Mouse (Mus musculus) neural tube, embryonic 11.5 days (tissue): Measurements from ENCODE around the gene Gm20388. TPM values are rescaled to one million over a fixed set of nuclear protein-coding genes. Genes with fewer than 3 reads are reported as not detected.

Experiments
- ATAC-seq: fragments of 200-750 bp; cut with Nextera tagmentation; 2 replicates; pipeline ENCODE4 v1.8.0; 2017; ENCODE audit warnings: moderate number of reproducible peaks, mild to moderate bottlenecking, moderate TSS enrichment, moderate library complexity; ENCODE audit not compliant: insufficient read depth, low FRiP score, low TSS enrichment
- DNase-seq: peaks from one replicate; pipeline ENCODE4 v3.0.0-alpha.2; 2015; ENCODE audit warnings: low spot score
- H3K27ac ChIP-seq: fragments of 300-500 bp; sonication (generic); 2 replicates; pipeline ENCODE4 v1.5.1; 2014; ENCODE audit warnings: low read depth, mild to moderate bottlenecking, low read length
- H3K27me3 ChIP-seq: fragments of 300-500 bp; sonication (generic); 2 replicates; pipeline ENCODE4 v1.6.1; 2014; ENCODE audit warnings: mild to moderate bottlenecking, low read length, mixed read lengths; ENCODE audit not compliant: control insufficient read depth, insufficient read depth
- H3K36me3 ChIP-seq: fragments of 300-500 bp; sonication (generic); 2 replicates; pipeline ENCODE4 v1.6.1; 2014; ENCODE audit warnings: mild to moderate bottlenecking, low read length, moderate library complexity, mixed read lengths; ENCODE audit not compliant: control insufficient read depth, insufficient read depth
- H3K4me1 ChIP-seq: fragments of 300-500 bp; sonication (generic); 2 replicates; pipeline ENCODE4 v1.6.1; 2014; ENCODE audit warnings: low read length, mixed read lengths; ENCODE audit not compliant: control insufficient read depth, insufficient read depth
- H3K4me2 ChIP-seq: fragments of 300-500 bp; sonication (generic); 2 replicates; pipeline ENCODE4 v1.6.1; 2014; ENCODE audit warnings: low read depth, mild to moderate bottlenecking, moderate library complexity
- H3K4me3 ChIP-seq: fragments of 300-500 bp; sonication (generic); 2 replicates; pipeline ENCODE4 v1.5.1; 2014; ENCODE audit warnings: low read depth, low read length
- H3K9ac ChIP-seq: fragments of 300-500 bp; sonication (generic); 2 replicates; pipeline ENCODE4 v1.6.1; 2014; ENCODE audit warnings: mild to moderate bottlenecking, low read length
- H3K9me3 ChIP-seq: fragments of 300-500 bp; sonication (generic); 2 replicates; pipeline ENCODE4 v1.6.1; 2016; ENCODE audit warnings: low read length; ENCODE audit not compliant: control insufficient read depth
- WGBS: fragments of 180-500 bp; shearing (Covaris S2); extraction: QIAGEN DNeasy Blood & Tissue Kit; methylation state at CpG from one replicate; pipeline ENCODE4 v1.1.7; 2014; 5-methylcytosine and 5-hydroxymethylcytosine counted together
- polyA plus RNA-seq: library from polyadenylated mRNA; unstranded; fragments of >200 nt; fragmentation: Nextera tagmentation; extraction: Ambion mirVana; gene quantifications from 2 replicates; pipeline ENCODE4 v1.2.1, GENCODE M21; 2014

Gm20388 gene
- polyA plus RNA-seq, 1 experiment from 2014 or later = not detected

GRCm38 (mm10) chr8:122291549-122291948 is 2380.9 kb downstream of the Gm20388 start:
- Histone ChIP-seq H3K27ac (0 out of 2 replicates have a peak overlapping the region, but pooled peaks have one; percentile 10), H3K9ac (no peak overlapping the region), H3K27me3 (no peaks in the 10 kb centered on the region), H3K4me2 (no peak overlapping the region), H3K9me3 (no peaks in the 10 kb centered on the region), H3K4me3 (no peak overlapping the region), H3K36me3 (no peaks in the 10 kb centered on the region), H3K4me1 (peaks cover 11% of the 10 kb centered on the region; the same call in 1 of the 2 replicates)
- 53% methylated on average over 10 of the region's 10 CpGs for WGBS
- peak; percentile 58 for DNase-seq
- no peak for ATAC-seq

- WGBS = 80% methylated on average over 10 of the region's 10 CpGs
- Histone ChIP-seq H3K27ac (no peak overlapping the region), H3K27me3 (no peaks in the 10 kb centered on the region), H3K4me2 (no peak overlapping the region), H3K4me3 (no peak overlapping the region), H3K36me3 (no peaks in the 10 kb centered on the region), H3K9ac (no peak overlapping the region), H3K9me3 (no peaks in the 10 kb centered on the region), H3K4me1 (peaks cover 20% of the 10 kb centered on the region; the same call in 1 of the 2 replicates)
- DNase-seq = no peak
- ATAC-seq = no peak
Measured at GRCm38 (mm10) chr8:122293484-122293883, 2382.8 kb downstream of the Gm20388 start.

DNA sequence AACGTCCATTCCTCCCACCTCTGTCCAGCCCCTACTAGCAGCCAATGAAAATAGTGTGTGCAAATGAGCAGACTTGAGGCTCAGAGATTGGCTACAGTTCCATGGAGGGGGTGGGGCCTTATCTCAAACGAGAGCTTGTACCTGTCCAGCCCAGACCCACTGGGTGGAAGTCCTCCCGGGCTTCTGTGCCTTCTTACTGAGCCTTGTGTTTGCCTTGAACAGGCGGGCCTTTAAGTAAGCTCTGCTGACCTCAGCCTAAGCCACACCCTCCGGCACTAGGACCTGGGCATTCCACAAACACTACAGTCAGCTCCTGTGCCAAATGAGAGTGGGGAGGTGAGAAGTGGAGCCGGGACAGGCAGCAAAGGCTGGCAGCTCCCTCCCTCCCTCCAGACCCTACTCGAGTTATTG is 2383.6 kb downstream of the Gm20388 start:
- Histone ChIP-seq H3K9ac (no peak overlapping the region), H3K4me3 (no peak overlapping the region), H3K27me3 (no peaks in the 10 kb centered on the region), H3K27ac (no peak overlapping the region), H3K4me2 (no peak overlapping the region), H3K36me3 (no peaks in the 10 kb centered on the region), H3K9me3 (no peaks in the 10 kb centered on the region), H3K4me1 (peaks cover 22% of the 10 kb centered on the region; the same call in 1 of the 2 replicates)
- DNase-seq = peak; percentile 64
- WGBS = under 1% methylated on average over 7 of the region's 7 CpGs
- 0 out of 2 replicates have a peak, but pooled peaks have one; percentile 59 for ATAC-seq

GRCm38 (mm10) chr8:122295389-122295788 is 2384.7 kb downstream of the Gm20388 start:
- Histone ChIP-seq H3K4me3 (no peak overlapping the region), H3K27ac (no peak overlapping the region), H3K36me3 (no peaks in the 10 kb centered on the region), H3K4me2 (no peak overlapping the region), H3K9ac (no peak overlapping the region), H3K4me1 (peaks cover 22% of the 10 kb centered on the region; the same call in 1 of the 2 replicates), H3K27me3 (no peaks in the 10 kb centered on the region), H3K9me3 (no peaks in the 10 kb centered on the region)
- DNase-seq = no peak
- WGBS = 73% methylated on average over 9 of the region's 9 CpGs
- ATAC-seq = no peak

DNA sequence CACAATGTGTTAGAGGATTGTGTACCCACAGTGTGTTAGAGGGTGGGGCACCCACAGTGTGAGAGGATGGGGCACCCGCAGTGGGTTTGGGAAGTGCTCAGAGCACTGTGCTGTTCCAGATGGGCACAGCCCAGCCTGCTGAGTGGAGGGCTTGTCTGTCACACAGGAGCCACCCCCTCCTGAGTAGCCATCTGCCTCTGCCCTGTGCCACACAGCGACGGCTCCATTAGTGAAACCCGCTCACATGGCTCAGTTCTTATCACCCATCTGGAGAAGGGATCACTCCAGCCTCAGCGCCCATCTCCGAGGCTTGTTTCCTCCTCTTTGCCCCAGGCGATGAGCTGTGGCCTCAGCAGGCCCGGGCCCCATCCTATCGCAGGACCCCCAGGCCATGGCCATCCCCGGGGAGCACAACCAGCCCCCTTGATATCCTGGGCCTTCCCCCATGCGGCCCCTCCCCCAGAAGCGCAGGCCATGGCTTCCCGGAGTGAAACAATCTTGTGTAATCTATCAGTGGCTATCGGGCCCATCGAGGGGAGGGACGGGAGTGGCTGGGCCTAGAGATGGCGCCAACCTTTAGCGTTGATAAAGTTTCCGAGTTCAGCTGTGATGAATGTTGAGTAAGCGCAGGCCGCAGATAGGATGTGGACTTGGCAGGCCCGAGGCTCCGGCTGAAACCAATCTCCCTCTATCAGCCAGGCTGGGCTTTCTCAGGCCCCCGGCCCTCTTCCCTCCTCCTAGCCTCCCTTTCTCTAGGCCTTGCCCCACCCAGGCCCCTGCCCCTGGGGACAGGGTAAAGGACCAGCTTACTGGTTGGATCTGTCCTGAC is 2385.7 kb downstream of the Gm20388 start:
- no peaks in the 10 kb centered on the region for H3K36me3 ChIP-seq
- no peak overlapping the region for H3K4me3 ChIP-seq
- peaks cover 21% of the 10 kb centered on the region; the same call in 1 of the 2 replicates for H3K4me1 ChIP-seq
- no peak overlapping the region for H3K4me2 ChIP-seq
- ATAC-seq = no peak
- WGBS = 46% methylated on average over 24 of the region's 24 CpGs
- no peaks in the 10 kb centered on the region for H3K9me3 ChIP-seq
- no peaks in the 10 kb centered on the region for H3K27me3 ChIP-seq
- no peak overlapping the region for H3K27ac ChIP-seq
- peak overlapping the region; percentile 1; the same call in 1 of the 2 replicates for H3K9ac ChIP-seq
- DNase-seq = no peak

DNA sequence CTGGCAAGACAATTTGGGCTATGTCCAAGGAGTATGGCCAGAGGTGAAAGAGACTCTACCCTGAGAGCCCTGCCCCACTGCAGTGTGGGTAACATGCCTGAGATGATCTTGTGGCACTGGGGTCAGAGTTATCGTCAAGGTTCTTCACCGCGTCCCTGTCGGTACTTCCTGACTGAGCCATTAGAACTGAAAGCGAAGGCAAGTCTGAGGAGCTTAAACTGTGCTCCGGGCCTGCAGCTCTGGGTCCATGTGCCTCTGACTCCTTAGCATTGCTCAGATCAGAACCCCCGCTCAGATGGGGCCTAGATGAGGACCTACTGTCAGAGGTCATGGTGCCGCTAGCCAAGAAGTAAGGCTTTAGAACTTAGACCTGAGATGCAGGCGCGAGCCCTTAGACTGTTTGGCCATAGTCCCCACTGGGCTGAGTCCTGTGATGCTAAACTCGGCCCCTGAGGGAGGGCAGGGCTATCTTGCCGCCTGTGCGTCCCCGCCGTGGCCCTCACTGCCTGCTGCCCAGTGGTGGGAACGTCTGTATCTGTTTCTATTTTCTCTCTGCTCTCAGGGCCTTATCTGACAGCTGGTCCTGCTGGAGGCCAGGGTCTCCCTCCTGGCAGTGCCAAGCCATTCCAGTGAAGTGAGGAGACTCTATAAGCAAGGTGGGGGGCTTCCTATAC is 2389.1 kb downstream of the Gm20388 start:
- Histone ChIP-seq H3K36me3 (no peaks in the 10 kb centered on the region), H3K27ac (no peak overlapping the region)
- 63% methylated on average over 16 of the region's 16 CpGs for WGBS

GRCm38 (mm10) chr8:122301081-122301480 is 2390.4 kb downstream of the Gm20388 start:
- DNase-seq = no peak
- no peak for ATAC-seq
- Histone ChIP-seq H3K4me1 (0 out of 2 replicates have a peak, but pooled peaks cover 12% of the 10 kb centered on the region), H3K27ac (no peak overlapping the region), H3K9ac (no peak overlapping the region), H3K9me3 (no peaks in the 10 kb centered on the region), H3K27me3 (no peaks in the 10 kb centered on the region), H3K4me2 (no peak overlapping the region), H3K36me3 (no peaks in the 10 kb centered on the region), H3K4me3 (no peak overlapping the region)
- 78% methylated on average over 13 of the region's 13 CpGs for WGBS

More for the DNA sequence above, 2389.1 kb downstream of the Gm20388 start:
- no peak overlapping the region for H3K4me3 ChIP-seq
- H3K4me1 ChIP-seq = 0 out of 2 replicates have a peak, but pooled peaks cover 12% of the 10 kb centered on the region
- no peaks in the 10 kb centered on the region for H3K27me3 ChIP-seq
- H3K9me3 ChIP-seq = no peaks in the 10 kb centered on the region
- H3K4me2 ChIP-seq = no peak overlapping the region
- no peak for DNase-seq
- ATAC-seq = no peak
- no peak overlapping the region for H3K9ac ChIP-seq

- WGBS = 81% methylated on average over 5 of the region's 5 CpGs
- no peak for ATAC-seq
- H3K9ac ChIP-seq = no peak overlapping the region
- no peak for DNase-seq
- 0 out of 2 replicates have a peak, but pooled peaks cover 12% of the 10 kb centered on the region for H3K4me1 ChIP-seq
- no peak overlapping the region for H3K27ac ChIP-seq
- H3K27me3 ChIP-seq = no peaks in the 10 kb centered on the region
- no peaks in the 10 kb centered on the region for H3K9me3 ChIP-seq
- H3K4me2 ChIP-seq = no peak overlapping the region
- no peak overlapping the region for H3K4me3 ChIP-seq
- no peaks in the 10 kb centered on the region for H3K36me3 ChIP-seq
Measured at GRCm38 (mm10) chr8:122301866-122302265, 2391.2 kb downstream of the Gm20388 start.
